Mouse (Mus musculus) spleen, adult 2 months (tissue): ENCODE measurements around the gene Fam83c. TPM values are rescaled to one million over a fixed set of nuclear protein-coding genes. Genes with fewer than 3 reads are reported as not detected.

Experiments used
- DNase-seq, 2 experiments: peaks; one replicate each; pipeline versions ENCODE4 v3.0.0 to v3.0.0-alpha.2; 2012 to 2021; ENCODE audit warnings: low spot score in 2 of 2, low read depth in 1 of 2
- H3K27ac ChIP-seq: fragments of 200-500 bp; 2 replicates; pipeline ENCODE4 v1.5.1; 2012; ENCODE audit warnings: low read length, inconsistent platforms; ENCODE audit not compliant: insufficient read depth
- H3K27me3 ChIP-seq: fragments of 200-500 bp; 2 replicates; pipeline ENCODE4 v1.6.1; 2012; ENCODE audit warnings: mild to moderate bottlenecking, moderate library complexity, low read length, inconsistent platforms; ENCODE audit not compliant: control insufficient read depth, insufficient read depth
- H3K36me3 ChIP-seq: fragments of 200-500 bp; 2 replicates; pipeline ENCODE4 v1.6.1; 2012; ENCODE audit warnings: mild to moderate bottlenecking, low read length, inconsistent platforms; ENCODE audit not compliant: control insufficient read depth, insufficient read depth
- H3K4me1 ChIP-seq: fragments of 200-500 bp; 2 replicates; pipeline ENCODE4 v1.6.1; 2011; ENCODE audit warnings: inconsistent platforms; ENCODE audit not compliant: control insufficient read depth, insufficient read depth, insufficient read length
- H3K4me3 ChIP-seq: fragments of 200-500 bp; 2 replicates; pipeline ENCODE4 v1.5.1; 2011; ENCODE audit warnings: mild to moderate bottlenecking, inconsistent platforms; ENCODE audit not compliant: insufficient read depth, insufficient read length; ENCODE audit errors: extremely low read depth
- CTCF ChIP-seq: fragments of 200-500 bp; IDR thresholded peaks from 2 replicates; pipeline ENCODE4 v1.5.1; 2011; ENCODE audit warnings: mild to moderate bottlenecking, inconsistent platforms; ENCODE audit not compliant: insufficient read depth, insufficient read length, insufficient replicate concordance; ENCODE audit errors: extremely low read depth
- POLR2A ChIP-seq: fragments of 200-500 bp; IDR thresholded peaks from 2 replicates; pipeline ENCODE4 v1.6.1; 2011; ENCODE audit warnings: low read depth, low read length, inconsistent platforms
- WGBS: fragments of 180-500 bp; shearing (Covaris S2); methylation state at CpG from one replicate; pipeline ENCODE4 v1.1.7; 2018; 5-methylcytosine and 5-hydroxymethylcytosine counted together
- polyA plus RNA-seq: library from polyadenylated mRNA; depleted of rRNA; stranded (reverse); fragments of >200 nt; gene quantifications from 2 replicates; pipeline ENCODE4 v1.2.3, GENCODE M21; 2012

Fam83c gene
- polyA plus RNA-seq, 1 experiment, result not detected

DNA sequence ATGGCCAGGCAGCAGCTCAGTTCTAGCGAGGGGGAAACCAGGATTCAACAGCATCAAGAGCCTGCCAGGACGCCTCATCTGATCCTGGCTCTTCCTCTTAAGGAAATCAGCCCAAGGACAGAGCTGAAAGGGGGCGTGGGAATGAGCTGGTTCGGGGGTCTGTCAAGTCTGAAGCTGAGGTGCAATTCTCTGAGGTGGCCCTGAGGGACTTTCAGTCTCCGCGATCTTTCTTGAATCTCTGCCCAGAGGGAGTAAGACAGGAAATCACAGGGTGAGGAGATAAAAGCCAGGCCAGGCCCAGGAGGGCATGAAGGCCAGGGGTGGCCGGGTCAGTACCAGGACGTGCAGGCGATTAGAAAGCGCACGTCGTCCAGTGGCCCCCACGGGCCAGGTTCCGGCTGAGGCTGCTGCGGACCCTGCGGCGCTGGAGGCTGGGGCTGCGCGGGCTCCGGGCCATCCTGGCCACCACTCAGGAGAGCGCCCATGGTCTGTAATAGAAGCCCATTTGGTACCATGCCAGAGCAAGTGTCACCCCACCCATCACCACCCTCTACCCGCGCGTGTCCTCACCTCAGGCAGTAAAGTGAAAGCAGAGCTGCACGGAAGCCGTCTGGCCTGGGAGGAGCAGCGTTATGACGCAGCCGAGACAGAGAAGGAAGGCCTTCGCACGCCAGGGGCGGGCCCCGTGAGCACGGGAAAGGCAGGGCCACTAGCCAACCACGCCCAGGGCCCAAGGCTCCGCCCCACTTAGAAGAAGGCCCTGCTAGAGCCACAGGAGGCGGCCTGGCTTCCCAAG is 15.9 kb downstream of the Fam83c start:
- TF ChIP-seq CTCF (no peak), POLR2A (peak; percentile 96)
- Histone ChIP-seq H3K4me3 (peak overlapping the region; percentile 76), H3K4me1 (peaks cover 11% of the 10 kb centered on the region; the same call in 1 of the 2 replicates), H3K27ac (peak overlapping the region; percentile 76), H3K36me3 (peaks cover 17% of the 10 kb centered on the region), H3K27me3 (no peaks in the 10 kb centered on the region)
- 1% methylated on average over 37 of the region's 37 CpGs for WGBS
- peak; percentile 88 to 93 for DNase-seq

GRCm38 (mm10) chr2:155817301-155818245 is 17.1 kb downstream of the Fam83c start:
- peaks cover 11% of the 10 kb centered on the region; the same call in 1 of the 2 replicates for H3K4me1 ChIP-seq
- no peaks in the 10 kb centered on the region for H3K27me3 ChIP-seq
- H3K27ac ChIP-seq, result no peak overlapping the region
- WGBS, result 82% methylated on average over 10 of the region's 10 CpGs
- DNase-seq, result no peak
- TF ChIP-seq CTCF, result no peak
- no peak for TF ChIP-seq POLR2A
- H3K36me3 ChIP-seq, result peaks cover 12% of the 10 kb centered on the region
- no peak overlapping the region for H3K4me3 ChIP-seq

DNA sequence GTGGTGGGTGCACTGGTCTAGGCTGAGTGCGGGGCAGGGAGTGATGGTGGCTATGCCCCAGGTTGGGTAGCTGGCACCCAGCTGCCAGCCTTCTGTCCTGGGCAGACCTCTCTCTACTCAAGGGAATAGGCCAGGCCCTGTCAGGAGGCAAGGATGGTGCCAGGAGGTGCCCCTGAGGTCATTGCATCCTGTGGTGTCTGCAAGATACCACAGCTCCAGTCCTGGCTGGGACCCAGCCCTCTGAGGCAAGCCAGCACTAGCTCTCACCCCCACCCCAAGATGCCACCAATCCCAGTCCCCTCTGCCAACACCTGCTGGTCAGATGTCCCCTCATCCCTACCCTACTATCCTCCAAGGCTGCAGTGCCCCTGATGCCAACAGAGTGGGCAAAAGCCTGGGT is 18.5 kb downstream of the Fam83c start:
- peaks cover 11% of the 10 kb centered on the region; the same call in 1 of the 2 replicates for H3K4me1 ChIP-seq
- H3K27ac ChIP-seq, result no peak overlapping the region
- H3K27me3 ChIP-seq, result no peaks in the 10 kb centered on the region
- peaks cover 2% of the 10 kb centered on the region for H3K36me3 ChIP-seq
- TF ChIP-seq POLR2A (no peak), CTCF (no peak)
- DNase-seq, result no peak
- 95% methylated on average over 1 of the region's 1 CpGs for WGBS
- H3K4me3 ChIP-seq, result no peak overlapping the region

GRCm38 (mm10) chr2:155814829-155815228 is 19.8 kb downstream of the Fam83c start:
- Histone ChIP-seq H3K27ac (no peak overlapping the region), H3K4me1 (peaks cover 10% of the 10 kb centered on the region; the same call in 1 of the 2 replicates), H3K4me3 (no peak overlapping the region), H3K36me3 (no peaks in the 10 kb centered on the region), H3K27me3 (no peaks in the 10 kb centered on the region)
- 33% methylated on average over 5 of the region's 5 CpGs for WGBS
- TF ChIP-seq CTCF (no peak), POLR2A (no peak)
- DNase-seq, result no peak

DNA sequence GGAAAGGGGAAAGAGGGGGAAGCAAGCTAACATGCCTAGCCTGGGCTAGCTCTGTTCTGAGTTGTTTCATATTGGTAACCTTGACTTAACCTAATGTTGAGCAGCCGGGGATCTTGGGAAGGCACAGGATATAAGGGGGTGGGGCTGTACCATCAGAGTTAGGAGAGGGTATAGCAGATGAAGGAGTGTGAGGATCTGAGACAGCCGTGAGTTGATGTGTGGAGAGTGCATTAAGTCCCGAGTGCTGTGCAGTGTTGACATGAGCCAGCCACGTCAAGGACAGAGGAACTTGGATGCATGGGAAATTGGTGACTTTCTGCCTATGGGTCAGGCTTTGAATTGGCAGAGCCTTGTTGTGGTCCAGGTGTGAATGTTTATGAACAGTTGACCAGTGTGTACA is 22.0 kb downstream of the Fam83c start:
- 75% methylated on average over 4 of the region's 4 CpGs for WGBS
- Histone ChIP-seq H3K4me3 (no peak overlapping the region), H3K36me3 (no peaks in the 10 kb centered on the region), H3K27ac (no peak overlapping the region), H3K27me3 (no peaks in the 10 kb centered on the region), H3K4me1 (no peaks in the 10 kb centered on the region)
- TF ChIP-seq CTCF (no peak), POLR2A (no peak)
- DNase-seq, result no peak

GRCm38 (mm10) chr2:155811821-155812396 is 22.7 kb downstream of the Fam83c start:
- DNase-seq, result peak; percentile 35 to 71
- 44% methylated on average over 16 of the region's 16 CpGs for WGBS
- Histone ChIP-seq H3K4me3 (no peak overlapping the region), H3K27ac (no peak overlapping the region), H3K27me3 (no peaks in the 10 kb centered on the region), H3K4me1 (no peaks in the 10 kb centered on the region), H3K36me3 (no peaks in the 10 kb centered on the region)
- TF ChIP-seq POLR2A (no peak), CTCF (peak; percentile 92; the same call in 1 of the 2 replicates)
